Mouse (Mus musculus) ES-E14 (cell line): ENCODE measurements at regions not wholly inside any gene's neighbourhood (a gene's known extent, or its start where the extent isn't known, plus 50 kb on each side); places are given as distances from the start of the nearest gene placed in this dataset.

Experiments
- DNase-seq: peaks from one replicate; pipeline ENCODE4 v3.0.0-alpha.2; 2013; ENCODE audit warnings: low read depth, low spot score
- H3K27ac ChIP-seq: 2 replicates; pipeline ENCODE4 v1.5.1; 2012; ENCODE audit warnings: low read depth, mild to moderate bottlenecking, low read length, moderate library complexity, mixed read lengths; ENCODE audit not compliant: poor library complexity, insufficient read depth, severe bottlenecking
- H3K36me3 ChIP-seq: 2 replicates; pipeline ENCODE4 v1.6.1; 2012; ENCODE audit warnings: mild to moderate bottlenecking, low read length, moderate library complexity, mixed read lengths; ENCODE audit not compliant: control insufficient read depth, poor library complexity, insufficient read depth, severe bottlenecking
- H3K4me1 ChIP-seq, 2 experiments: fragments of 150-350 bp in 1 of 2; sonication (generic) in 1 of 2; 2 replicates each; pipeline ENCODE4 v1.6.1; 2012; ENCODE audit warnings: low read length in 2 of 2, mild to moderate bottlenecking in 1 of 2, mixed read lengths in 1 of 2; ENCODE audit not compliant: control insufficient read depth in 2 of 2, insufficient read depth in 2 of 2, poor library complexity in 1 of 2
- H3K4me3 ChIP-seq, 2 experiments: fragments of 150-350 bp in 1 of 2; sonication (generic) in 1 of 2; 2 replicates each; pipeline ENCODE4 v1.5.1; 2012; ENCODE audit warnings: low read length in 2 of 2, low read depth in 1 of 2, mild to moderate bottlenecking in 1 of 2, mixed read lengths in 1 of 2; ENCODE audit not compliant: insufficient read depth in 1 of 2, poor library complexity in 1 of 2, severe bottlenecking in 1 of 2
- H3K9ac ChIP-seq: 2 replicates; pipeline ENCODE4 v1.6.1; 2012; ENCODE audit warnings: low read depth, mild to moderate bottlenecking, low read length, mixed read lengths; ENCODE audit not compliant: poor library complexity, insufficient read depth, severe bottlenecking
- H3K9me3 ChIP-seq: fragments of 150-350 bp; sonication (generic); 2 replicates; pipeline ENCODE4 v1.6.1; 2012; ENCODE audit warnings: low read depth, mild to moderate bottlenecking, low read length; ENCODE audit not compliant: control insufficient read depth, insufficient read depth
- CHD2 ChIP-seq: IDR thresholded peaks from 2 replicates; pipeline ENCODE4 v1.6.1; 2014; ENCODE audit warnings: mild to moderate bottlenecking, low read depth, low read length, inconsistent platforms
- HCFC1 ChIP-seq: IDR thresholded peaks from 2 replicates; pipeline ENCODE4 v1.6.1; 2012; ENCODE audit warnings: low read length, inconsistent platforms, borderline replicate concordance; ENCODE audit not compliant: insufficient read depth
- MAFK ChIP-seq: IDR thresholded peaks from 2 replicates; pipeline ENCODE4 v1.6.1; 2014; ENCODE audit warnings: mild to moderate bottlenecking, low read depth, low read length, inconsistent platforms; ENCODE audit not compliant: insufficient read depth
- ZC3H11A ChIP-seq: IDR thresholded peaks from 2 replicates; pipeline ENCODE4 v1.6.1; 2012; ENCODE audit warnings: low read depth, mild to moderate bottlenecking, inconsistent platforms, low read length, borderline replicate concordance
- ZNF384 ChIP-seq: IDR thresholded peaks from 2 replicates; pipeline ENCODE4 v1.6.1; 2012; ENCODE audit warnings: low read depth, low read length, inconsistent platforms
- in situ Hi-C, 2 experiments: fragments of 600-800 bp; cut with MboI; formaldehyde crosslinking; loops; one replicate each; pipeline ENCODE4 v1.15.1; 2025; ENCODE audit warnings: low sequenced_read_pairs in 2 of 2, inconsistent platforms in 1 of 2; ENCODE audit not compliant: unreplicated experiment in 2 of 2

- no peaks in the 10 kb centered on the region for H3K4me1 ChIP-seq
- H3K27ac ChIP-seq, result no peak overlapping the region
- H3K36me3 ChIP-seq, result no peaks in the 10 kb centered on the region
- no peak overlapping the region for H3K9ac ChIP-seq
- TF ChIP-seq ZNF384 (no peak), MAFK (no peak), HCFC1 (no peak), ZC3H11A (no peak), CHD2 (no peak)
- H3K9me3 ChIP-seq, result no peaks in the 10 kb centered on the region
- no peak for DNase-seq
- H3K4me3 ChIP-seq, result no peak overlapping the region
- in situ Hi-C loops, result no loop called here
These were observed 319.2 kb downstream of the Nr2f2 start for GRCm38 (mm10) chr7:70047415-70047753.

GRCm38 (mm10) chr7:70046691-70047414, 319.7 kb downstream of the Nr2f2 start:
- H3K4me3 ChIP-seq, result no peak overlapping the region
- in situ Hi-C loops, result no loop called here
- no peak for DNase-seq
- H3K36me3 ChIP-seq, result no peaks in the 10 kb centered on the region
- no peaks in the 10 kb centered on the region for H3K4me1 ChIP-seq
- no peaks in the 10 kb centered on the region for H3K9me3 ChIP-seq
- H3K9ac ChIP-seq, result no peak overlapping the region
- H3K27ac ChIP-seq, result no peak overlapping the region
- TF ChIP-seq ZNF384 (no peak), HCFC1 (no peak), CHD2 (no peak), ZC3H11A (no peak), MAFK (no peak)

GRCm38 (mm10) chr7:70037011-70037410, 329.5 kb downstream of the Nr2f2 start:
- Histone ChIP-seq H3K9ac (no peak overlapping the region), H3K27ac (no peak overlapping the region), H3K36me3 (no peaks in the 10 kb centered on the region), H3K4me3 (no peak overlapping the region), H3K9me3 (no peaks in the 10 kb centered on the region), H3K4me1 (no peaks in the 10 kb centered on the region)
- no peak for DNase-seq
- TF ChIP-seq MAFK (no peak), ZC3H11A (no peak), ZNF384 (no peak), CHD2 (no peak), HCFC1 (no peak)
- in situ Hi-C loops, result no loop called here

GRCm38 (mm10) chr7:70032857-70033256, 333.7 kb downstream of the Nr2f2 start:
- in situ Hi-C loops, result no loop called here

More at GRCm38 (mm10) chr7:70032857-70033256, 333.7 kb downstream of the Nr2f2 start:
- Histone ChIP-seq H3K9ac (no peak overlapping the region), H3K4me3 (no peak overlapping the region), H3K27ac (no peak overlapping the region), H3K9me3 (no peaks in the 10 kb centered on the region), H3K36me3 (no peaks in the 10 kb centered on the region), H3K4me1 (no peaks in the 10 kb centered on the region)
- TF ChIP-seq CHD2, result no peak
- no peak for TF ChIP-seq ZNF384
- no peak for TF ChIP-seq MAFK
- TF ChIP-seq ZC3H11A, result no peak
- TF ChIP-seq HCFC1, result no peak
- DNase-seq, result no peak
